8 mouse cellular contexts compared by ENCODE assay signal in the genomic region with DNA sequence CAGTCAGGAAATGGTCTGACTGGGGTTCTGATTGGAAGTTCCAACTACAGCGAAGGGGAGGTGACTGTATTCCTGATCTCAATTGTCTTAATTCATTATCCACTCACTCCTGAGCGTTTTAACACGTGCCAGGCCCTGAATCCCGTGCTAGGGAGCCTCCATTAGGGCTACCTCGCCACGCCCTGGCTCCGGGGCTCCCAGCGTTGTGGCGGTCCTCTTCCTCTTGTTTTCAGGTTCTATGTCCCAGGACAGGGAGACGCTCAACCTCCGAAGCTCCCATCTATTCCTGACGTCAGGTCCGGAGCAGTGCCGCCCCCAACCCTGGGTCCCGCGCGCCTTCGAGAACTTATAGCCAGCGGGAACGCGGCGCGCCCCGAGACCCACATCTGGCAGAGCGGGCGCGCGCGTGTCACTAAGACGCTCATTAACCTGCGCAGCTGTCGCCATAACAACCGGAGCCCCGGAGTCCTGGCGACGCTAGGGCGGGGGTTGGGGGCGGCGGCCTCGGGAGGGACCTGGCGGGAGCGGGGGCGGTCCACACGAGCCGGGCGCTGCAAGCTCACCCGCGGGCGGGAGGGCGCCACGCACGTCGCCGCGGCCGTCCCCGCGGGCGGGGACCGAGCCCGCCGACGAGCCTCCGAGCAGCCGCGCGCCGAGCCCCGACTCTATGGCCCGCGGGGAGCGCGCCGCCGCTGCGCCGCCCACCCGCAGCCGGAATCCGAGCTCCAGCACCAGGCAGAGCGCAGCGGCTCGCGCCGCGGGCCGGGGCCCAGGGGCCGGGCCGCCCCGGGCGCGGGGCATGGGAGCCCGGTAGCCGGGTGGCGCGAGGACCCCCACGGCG. TPM values are rescaled to one million over a fixed set of nuclear protein-coding genes. Genes with fewer than 3 reads are reported as not detected.
A peak's percentile ranks its signal among the peaks of the same experiment; 100 is the strongest.
DNase-seq lines count a peak whose midpoint lies in the region; ATAC-seq lines count a peak whose summit lies in the region.

A gene (plus strand): TSS at position 390 of the 841 bp plus-strand sequence.

- peaks cover 7% of the 10 kb centered on the region for H3K9me3 ChIP-seq in forebrain, embryonic 16.5 days (ENCODE audit: control insufficient read depth, low read length)

- H3K9ac ChIP-seq in forebrain, embryonic 16.5 days (replicated peaks; ENCODE audit: low read depth, low read length): peak within 1 kb of the TSS; percentile 63

- DNase-seq in NIH3T3 (ENCODE audit: low read depth): peak; percentile 61
- DNase-seq in cerebellum, adult 11 months: peak; percentile 71
- DNase-seq in heart, postnatal 4 days: peak; percentile 31
- DNase-seq in left cerebral cortex, adult 18-20 months (ENCODE audit: low spot score in 2 of 2): peak; percentile 51 to 76
- peak; percentile 7 for DNase-seq in lung, postnatal 25 days (ENCODE audit: low spot score)
- peak; percentile 74 to 81 for DNase-seq in right cerebral cortex, postnatal 10 days (ENCODE audit: low spot score in 2 of 2)
- no peak for DNase-seq in spleen, postnatal 10 days (ENCODE audit: low spot score in 2 of 2)

- H3K27ac ChIP-seq in forebrain, embryonic 16.5 days (ENCODE audit: low read length): peak within 1 kb of the TSS; percentile 8; the same call in 1 of the 2 replicates

- H3K27me3 ChIP-seq in forebrain, embryonic 16.5 days (replicated peaks; ENCODE audit: control insufficient read depth, insufficient read depth, low read length): peaks cover 19% of the 10 kb centered on the region

- H3K4me3 ChIP-seq in forebrain, embryonic 16.5 days (replicated peaks; ENCODE audit: low read length): peak within 1 kb of the TSS; percentile 65

- no peaks in the 10 kb centered on the region for H3K36me3 ChIP-seq in forebrain, embryonic 16.5 days (ENCODE audit: control insufficient read depth, insufficient read depth)

- H3K4me2 ChIP-seq in forebrain, embryonic 16.5 days (ENCODE audit: low read length): peak within 1 kb of the TSS; percentile 90

- peak; percentile 82 for ATAC-seq in forebrain, embryonic 16.5 days

- peaks cover 15% of the 10 kb centered on the region for H3K4me1 ChIP-seq in forebrain, embryonic 16.5 days (replicated peaks; ENCODE audit: control insufficient read depth, insufficient read depth, low read length)

- WGBS in forebrain, embryonic 16.5 days: under 1% methylated on average over 62 of the region's 98 CpGs

RNA-seq across cellular contexts. Expression of the gene that starts here (rescaled TPM):
- 7.2 and 11.0 TPM in 2 replicates for polyA plus RNA-seq in forebrain, embryonic 16.5 days (2015; fragmentation: Nextera tagmentation; extraction: Ambion mirVana)
- 1 to 10 TPM in 1 of 2 experiments, under 1 TPM in 1; 0.74 to 1.2 TPM for total RNA-seq in heart, postnatal 4 days (2021)
- total RNA-seq in left cerebral cortex, adult 18-20 months (2021): 100 to 1,000 TPM; 183 to 194 TPM

Comparison
In these comparisons a context has a peak if more than half of its experiments do, and no peak if none do; other contexts are left out.
1. RNA of the gene that starts here (total RNA-seq): 183 to 194 TPM in left cerebral cortex, adult 18-20 months; 0.74 to 1.2 TPM in heart, postnatal 4 days; every median in the first group is over 10 times any median in the second.
2. DNase-seq: peak in NIH3T3 (single experiment), cerebellum, adult 11 months (single experiment), heart, postnatal 4 days (single experiment), left cerebral cortex, adult 18-20 months (2 of 2), lung, postnatal 25 days (single experiment) and right cerebral cortex, postnatal 10 days (2 of 2); none in spleen, postnatal 10 days (0 of 2).